Mouse (Mus musculus) cerebellum, postnatal 10 days (tissue): ENCODE results near the gene Lkaaear1.

Experiments
- DNase-seq, 2 experiments: peaks; one replicate each; pipeline ENCODE4 v3.0.0; 2021; ENCODE audit warnings: mixed read lengths in 2 of 2

Lkaaear1 gene

DNA sequence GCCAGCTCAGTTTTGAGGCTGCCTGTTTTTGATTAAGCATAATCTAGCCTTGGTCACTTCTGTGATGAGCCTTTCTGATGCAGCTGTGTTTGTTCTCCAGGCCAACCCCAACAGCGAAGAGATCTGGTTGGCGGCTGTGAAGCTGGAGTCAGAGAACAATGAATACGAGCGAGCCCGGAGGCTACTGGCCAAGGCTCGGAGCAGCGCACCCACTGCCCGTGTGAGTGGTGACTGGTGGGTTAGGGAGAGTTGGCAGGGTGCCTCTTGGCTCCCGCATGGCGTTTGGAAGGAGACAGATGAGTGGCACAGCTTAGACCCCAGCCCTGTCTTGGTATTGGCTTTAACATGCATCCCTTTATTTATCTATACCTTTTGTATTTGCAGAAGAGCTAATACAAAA is 49.3 kb downstream of the Lkaaear1 start:
- DNase-seq, result peak; percentile 62 to 79
